Mouse (Mus musculus): Measurements from ENCODE around the gene Cdc123. TPM values are rescaled to one million over a fixed set of nuclear protein-coding genes. Genes with fewer than 3 reads are reported as not detected.
A peak's percentile ranks its signal among the peaks of the same experiment; 100 is the strongest.

Cdc123 gene
- total RNA-seq (2014; fragmentation: Nextera tagmentation) = 133 and 135 TPM in 2 replicates
- 112 and 153 TPM in 2 replicates for total RNA-seq (2017)

GRCm38 (mm10) chr2:5844873-5845631 lies at the start of gene Cdc123, which contains the start of gene Nudt5:
Gene Cdc123 (minus strand): TSS chr2:5845164.
Gene Nudt5 (plus strand): TSS chr2:5845019.
- ATAC-seq (replicated peaks; ENCODE audit: low FRiP score, low TSS enrichment, poor library complexity, severe bottlenecking) = peak; percentile 98

GRCm38 (mm10) chr2:5894296-5894695 lies 49.3 kb upstream of the Cdc123 start:
- no peak for ATAC-seq (replicated peaks; ENCODE audit: low FRiP score, low TSS enrichment, poor library complexity, severe bottlenecking)

GRCm38 (mm10) chr2:5889412-5889811 lies 44.4 kb upstream of the Cdc123 start:
- no peak for ATAC-seq (replicated peaks; ENCODE audit: low FRiP score, low TSS enrichment, poor library complexity, severe bottlenecking)

GRCm38 (mm10) chr2:5888865-5889264 lies 43.9 kb upstream of the Cdc123 start:
- no peak for ATAC-seq (replicated peaks; ENCODE audit: low FRiP score, low TSS enrichment, poor library complexity, severe bottlenecking)

- no peak for ATAC-seq (replicated peaks; ENCODE audit: low FRiP score, low TSS enrichment, poor library complexity, severe bottlenecking)
Measured at GRCm38 (mm10) chr2:5877446-5877845, 32.5 kb upstream of the Cdc123 start.

- no peak for ATAC-seq (replicated peaks; ENCODE audit: low FRiP score, low TSS enrichment, poor library complexity, severe bottlenecking)
Measured at GRCm38 (mm10) chr2:5869746-5870145, 24.8 kb upstream of the Cdc123 start.

GRCm38 (mm10) chr2:5867681-5868080 lies 22.7 kb upstream of the Cdc123 start:
- ATAC-seq (replicated peaks; ENCODE audit: low FRiP score, low TSS enrichment, poor library complexity, severe bottlenecking) = no peak

GRCm38 (mm10) chr2:5862834-5863233 lies 17.9 kb upstream of the Cdc123 start, which contains the start of gene Gm13199:
Gene Gm13199 (minus strand): TSS chr2:5862934.
- no peak for ATAC-seq (replicated peaks; ENCODE audit: low FRiP score, low TSS enrichment, poor library complexity, severe bottlenecking)

- ATAC-seq (replicated peaks; ENCODE audit: low FRiP score, low TSS enrichment, poor library complexity, severe bottlenecking) = no peak
Measured at GRCm38 (mm10) chr2:5851866-5852265, 6.9 kb upstream of the Cdc123 start.

GRCm38 (mm10) chr2:5851116-5851515 lies 6.2 kb upstream of the Cdc123 start:
- ATAC-seq (replicated peaks; ENCODE audit: low FRiP score, low TSS enrichment, poor library complexity, severe bottlenecking) = no peak

GRCm38 (mm10) chr2:5845826-5846225 lies 862 bp upstream of the Cdc123 start:
- no peak for ATAC-seq (replicated peaks; ENCODE audit: low FRiP score, low TSS enrichment, poor library complexity, severe bottlenecking)

- peak; percentile 48 for ATAC-seq (replicated peaks; ENCODE audit: low FRiP score, low TSS enrichment, poor library complexity, severe bottlenecking)
Measured at GRCm38 (mm10) chr2:5844181-5844872, 637 bp downstream of the Cdc123 start.

- no peak for ATAC-seq (replicated peaks; ENCODE audit: low FRiP score, low TSS enrichment, poor library complexity, severe bottlenecking)
Measured at GRCm38 (mm10) chr2:5840815-5841214, 4.1 kb downstream of the Cdc123 start.

- no peak for ATAC-seq (replicated peaks; ENCODE audit: low FRiP score, low TSS enrichment, poor library complexity, severe bottlenecking)
Measured at GRCm38 (mm10) chr2:5825265-5825913, 19.6 kb downstream of the Cdc123 start.

- 0 out of 2 replicates have a peak, but pooled peaks have one; percentile 41 for ATAC-seq (replicated peaks; ENCODE audit: low FRiP score, low TSS enrichment, poor library complexity, severe bottlenecking)
Measured at GRCm38 (mm10) chr2:5824685-5825084, 20.3 kb downstream of the Cdc123 start.

GRCm38 (mm10) chr2:5824213-5824612 lies 20.8 kb downstream of the Cdc123 start:
- peak; percentile 73; the same call in 1 of the 2 replicates for ATAC-seq (replicated peaks; ENCODE audit: low FRiP score, low TSS enrichment, poor library complexity, severe bottlenecking)

GRCm38 (mm10) chr2:5822449-5822848 lies 22.5 kb downstream of the Cdc123 start:
- ATAC-seq (replicated peaks; ENCODE audit: low FRiP score, low TSS enrichment, poor library complexity, severe bottlenecking) = no peak

GRCm38 (mm10) chr2:5821264-5821663 lies 23.7 kb downstream of the Cdc123 start:
- no peak for ATAC-seq (replicated peaks; ENCODE audit: low FRiP score, low TSS enrichment, poor library complexity, severe bottlenecking)

GRCm38 (mm10) chr2:5811235-5811782 lies 33.7 kb downstream of the Cdc123 start:
- 0 out of 2 replicates have a peak, but pooled peaks have one; percentile 14 for ATAC-seq (replicated peaks; ENCODE audit: low FRiP score, low TSS enrichment, poor library complexity, severe bottlenecking)
